Mouse (Mus musculus) cortical plate, adult 2 months (tissue): ENCODE data around the gene Exosc10. TPM values are rescaled to one million over a fixed set of nuclear protein-coding genes. Genes with fewer than 3 reads are reported as not detected.

Experiments
- H3K27ac ChIP-seq: fragments of 200-500 bp; 2 replicates; pipeline ENCODE4 v1.5.1; 2012; ENCODE audit warnings: low read length, control low read depth, inconsistent platforms; ENCODE audit not compliant: insufficient read depth
- H3K4me1 ChIP-seq: fragments of 200-500 bp; 2 replicates; pipeline ENCODE4 v1.6.1; 2011; ENCODE audit warnings: low read length; ENCODE audit not compliant: control insufficient read depth, insufficient read depth
- H3K4me3 ChIP-seq: fragments of 200-500 bp; 2 replicates; pipeline ENCODE4 v1.5.1; 2011; ENCODE audit warnings: mild to moderate bottlenecking, low read length, control low read depth; ENCODE audit not compliant: insufficient read depth
- CTCF ChIP-seq: fragments of 200-500 bp; IDR thresholded peaks from 2 replicates; pipeline ENCODE4 v1.5.1; 2011; ENCODE audit warnings: mild to moderate bottlenecking, control low read depth, low read length; ENCODE audit not compliant: insufficient read depth; ENCODE audit errors: extremely low read depth
- POLR2A ChIP-seq: fragments of 200-500 bp; IDR thresholded peaks from 2 replicates; pipeline ENCODE4 v1.6.1; 2011; ENCODE audit warnings: mild to moderate bottlenecking, low read length, control low read depth; ENCODE audit not compliant: insufficient read depth; ENCODE audit errors: extremely low read depth
- polyA plus RNA-seq: library from polyadenylated mRNA; depleted of rRNA; stranded (reverse); fragments of >200 nt; gene quantifications from 2 replicates; pipeline ENCODE4 v1.2.3, GENCODE M21; 2012; rRNA removed

Gene Exosc10
- polyA plus RNA-seq, 1 experiment, result 38.4 TPM

- TF ChIP-seq POLR2A (no peak), CTCF (no peak)
- Histone ChIP-seq H3K27ac (no peak overlapping the region), H3K4me1 (peaks cover 3% of the 10 kb centered on the region), H3K4me3 (no peak overlapping the region)
Measured at GRCm38 (mm10) chr4:148620718-148621117, 62.5 kb downstream of the Exosc10 start.

- H3K27ac ChIP-seq, result no peak overlapping the region
- no peak for TF ChIP-seq CTCF
- no peak for TF ChIP-seq POLR2A
- peaks cover 3% of the 10 kb centered on the region for H3K4me1 ChIP-seq
Measured at GRCm38 (mm10) chr4:148622485-148622884, 64.3 kb downstream of the Exosc10 start.

DNA sequence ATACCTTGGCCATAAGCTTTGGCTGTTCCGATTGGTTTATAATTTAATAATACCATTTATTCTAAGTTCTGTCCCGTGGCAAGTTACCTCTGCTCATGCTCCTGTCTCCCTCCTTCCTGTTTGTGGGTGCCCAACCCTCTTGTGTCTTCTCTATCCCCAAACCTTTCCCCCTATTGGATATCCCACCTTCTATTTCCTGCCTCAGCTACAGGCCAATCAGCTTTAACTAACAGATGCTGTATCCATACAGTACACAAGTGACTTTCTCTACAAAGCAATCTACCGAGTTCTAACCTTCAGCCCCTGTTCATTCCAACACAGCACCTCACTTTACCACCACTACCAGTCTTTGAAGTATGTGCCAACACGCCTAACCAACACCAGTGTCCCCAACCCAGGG, 65.4 kb downstream of the Exosc10 start:
- no peak overlapping the region for H3K4me3 ChIP-seq
- TF ChIP-seq POLR2A, result no peak
- no peak for TF ChIP-seq CTCF
- no peak overlapping the region for H3K27ac ChIP-seq
- peaks cover 3% of the 10 kb centered on the region for H3K4me1 ChIP-seq

More at GRCm38 (mm10) chr4:148622485-148622884, 64.3 kb downstream of the Exosc10 start:
- no peak overlapping the region for H3K4me3 ChIP-seq

- Histone ChIP-seq H3K4me3 (no peak overlapping the region; the same call in 1 of the 2 replicates), H3K4me1 (peaks cover 3% of the 10 kb centered on the region), H3K27ac (no peak overlapping the region)
- TF ChIP-seq POLR2A (no peak), CTCF (no peak)
Measured at GRCm38 (mm10) chr4:148625010-148625409, 66.8 kb downstream of the Exosc10 start.

GRCm38 (mm10) chr4:148625756-148626622, 67.8 kb downstream of the Exosc10 start:
- TF ChIP-seq POLR2A (no peak), CTCF (no peak)
- Histone ChIP-seq H3K4me3 (peak overlapping the region; percentile 59), H3K27ac (peak overlapping the region; percentile 79), H3K4me1 (peaks cover 3% of the 10 kb centered on the region)

GRCm38 (mm10) chr4:148626623-148627185, 68.5 kb downstream of the Exosc10 start, which contains the start of gene Tardbp:
Gene Tardbp (minus strand): TSS chr4:148627019.
- TF ChIP-seq POLR2A (peak; percentile 95), CTCF (no peak)
- Histone ChIP-seq H3K27ac (peak within 1 kb of the TSS; percentile 81), H3K4me1 (peaks cover 3% of the 10 kb centered on the region), H3K4me3 (peak within 1 kb of the TSS; percentile 59)

DNA sequence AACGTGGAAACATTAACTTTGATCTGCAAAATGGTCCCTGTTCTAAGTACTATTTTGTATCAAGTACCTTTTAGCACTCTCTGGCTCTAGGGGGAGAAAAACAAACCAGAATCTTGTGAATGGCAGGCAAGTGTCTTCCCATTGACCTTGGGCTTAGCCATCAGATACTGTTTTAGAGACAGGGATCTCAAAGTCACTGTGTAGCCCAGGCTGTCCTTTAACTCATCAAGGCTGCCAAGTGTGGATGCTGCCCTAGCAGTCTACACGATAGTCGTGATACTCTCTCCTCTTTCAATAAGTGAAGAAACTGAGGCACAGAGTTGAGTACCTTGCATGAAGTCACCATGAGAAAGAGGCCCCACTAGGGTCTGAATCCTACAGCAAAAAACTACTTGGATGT, 69.0 kb downstream of the Exosc10 start:
- TF ChIP-seq CTCF (no peak), POLR2A (no peak)
- no peak overlapping the region; the same call in 1 of the 2 replicates for H3K4me3 ChIP-seq
- H3K27ac ChIP-seq, result no peak overlapping the region
- H3K4me1 ChIP-seq, result peaks cover 3% of the 10 kb centered on the region

Other genes with a start within 250 kb of the Exosc10 start
- 9.4 and 9.6 TPM in 2 replicates for gene Ubiad1, start 113.7 kb upstream of the Exosc10 start, polyA plus RNA-seq
- gene Mtor, start 109.8 kb upstream of the Exosc10 start, polyA plus RNA-seq, result 30.7 and 30.9 TPM in 2 replicates
- gene Angptl7, start 58.0 kb upstream of the Exosc10 start, polyA plus RNA-seq, result 0.23 TPM in 2 replicates
- 77.7 and 84.4 TPM in 2 replicates for gene Srm, start 33.1 kb downstream of the Exosc10 start, polyA plus RNA-seq
- gene Masp2, start 44.1 kb downstream of the Exosc10 start, polyA plus RNA-seq, result 2.4 and 2.7 TPM in 2 replicates
- 235 and 271 TPM in 2 replicates for gene Tardbp, start 68.6 kb downstream of the Exosc10 start, polyA plus RNA-seq
- not detected in 2 replicates for gene Gm572, start 84.9 kb downstream of the Exosc10 start, polyA plus RNA-seq
- 0.59 and 0.69 TPM in 2 replicates for gene Casz1, start 246.0 kb downstream of the Exosc10 start, polyA plus RNA-seq